Comparison of ENCODE assay signal across 16 mouse cellular contexts in genomic region chr6:33425007-33425406, GRCm38 (mm10).
"Had no signal": no experiment of that assay in that cellular context is flagged by ENCODE, and none has a peak within 500 bp of the region (broad histone marks: within the 10 kb centered on the region; RNA-seq: fewer than 3 reads in every experiment).

No protein-coding gene starts in this region.

- H3K4me1 ChIP-seq: neural tube, embryonic 13.5 days; neural tube, embryonic 15.5 days; stomach, embryonic 15.5 days had no signal

- H3K27ac ChIP-seq: neural tube, embryonic 13.5 days; neural tube, embryonic 15.5 days; stomach, embryonic 15.5 days; stomach, postnatal 0 days had no signal

- H3K9ac ChIP-seq: neural tube, embryonic 13.5 days; neural tube, embryonic 15.5 days; stomach, embryonic 15.5 days had no signal

- DNase-seq: retina, postnatal 1 day; right cerebral cortex, adult 18-20 months; right cerebral cortex, postnatal 14 days; right cerebral cortex, postnatal 25 days; right cerebral cortex, postnatal 4 days; spleen, adult 18-20 months; thymus, adult 18-20 months; thymus, adult 2 months; thymus, postnatal 14 days; thymus, postnatal 25 days; thymus, postnatal 36 days; thymus, postnatal 4 days had no signal

- H3K9me3 ChIP-seq: neural tube, embryonic 13.5 days; neural tube, embryonic 15.5 days; stomach, embryonic 15.5 days had no signal

- H3K4me3 ChIP-seq: neural tube, embryonic 13.5 days; neural tube, embryonic 15.5 days; stomach, embryonic 15.5 days had no signal

- H3K27me3 ChIP-seq: neural tube, embryonic 13.5 days; neural tube, embryonic 15.5 days; stomach, embryonic 15.5 days had no signal

- H3K36me3 ChIP-seq: neural tube, embryonic 13.5 days; neural tube, embryonic 15.5 days; stomach, embryonic 15.5 days had no signal
